Mouse (Mus musculus): ENCODE measurements at regions not wholly inside any gene's neighbourhood (a gene's known extent, or its start where the extent isn't known, plus 50 kb on each side); places are given as distances from the start of the nearest gene placed in this dataset.

DNA sequence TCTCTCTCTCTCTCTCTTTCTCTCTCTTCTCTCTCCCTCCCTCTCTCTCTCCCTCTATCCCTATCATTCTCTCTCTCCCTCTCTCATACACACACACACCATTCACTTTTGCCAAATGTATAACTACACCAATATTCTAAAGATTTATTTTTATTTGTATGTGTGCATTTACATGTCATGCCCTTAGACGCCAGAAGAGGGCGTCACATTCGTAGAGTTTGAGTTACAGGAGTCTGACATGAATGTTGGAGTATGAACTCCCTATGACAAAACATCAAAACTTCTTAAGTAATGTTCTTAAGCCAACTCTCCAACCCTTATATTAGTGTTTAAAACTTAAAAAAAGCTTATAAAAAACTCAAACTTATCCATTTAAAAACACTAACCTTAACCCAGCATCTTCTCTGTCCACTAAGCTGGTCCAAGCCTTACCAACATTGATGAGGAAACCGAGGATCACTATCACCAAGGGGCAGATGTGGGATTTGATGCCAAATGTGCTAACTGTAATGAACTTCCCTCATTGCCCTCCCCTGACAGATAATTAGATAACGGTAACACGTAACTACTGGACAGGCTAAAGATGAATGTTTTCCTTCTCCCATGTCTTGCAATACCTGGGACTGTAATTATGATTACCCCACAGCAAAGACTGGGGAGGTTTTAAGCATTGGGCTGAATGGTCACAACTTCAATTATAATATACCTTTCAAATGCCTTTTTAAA is 176.7 kb downstream of the Tm2d1 start:
- Histone ChIP-seq H3K9me3 (ENCODE audit: control insufficient read depth, low read depth, low read length) (no peaks in the 10 kb centered on the region), H3K27me3 (ENCODE audit: control insufficient read depth, insufficient read depth, low read length) (no peaks in the 10 kb centered on the region), H3K9ac (replicated peaks; ENCODE audit: low read depth, low read length) (no peak overlapping the region), H3K4me1 (ENCODE audit: control insufficient read depth, insufficient read depth, low read length) (no peaks in the 10 kb centered on the region), H3K4me2 (replicated peaks; ENCODE audit: low read depth, low read length) (no peak overlapping the region), H3K4me3 (ENCODE audit: low read depth, low read length) (no peak overlapping the region), H3K36me3 (ENCODE audit: control insufficient read depth, insufficient read depth, low read length) (no peaks in the 10 kb centered on the region), H3K27ac (ENCODE audit: low read length) (no peak overlapping the region)
- no peak for ATAC-seq (ENCODE audit: insufficient number of reproducible peaks, insufficient read depth, low FRiP score, low read depth)
- 47% methylated on average over 6 of the region's 6 CpGs for WGBS

DNA sequence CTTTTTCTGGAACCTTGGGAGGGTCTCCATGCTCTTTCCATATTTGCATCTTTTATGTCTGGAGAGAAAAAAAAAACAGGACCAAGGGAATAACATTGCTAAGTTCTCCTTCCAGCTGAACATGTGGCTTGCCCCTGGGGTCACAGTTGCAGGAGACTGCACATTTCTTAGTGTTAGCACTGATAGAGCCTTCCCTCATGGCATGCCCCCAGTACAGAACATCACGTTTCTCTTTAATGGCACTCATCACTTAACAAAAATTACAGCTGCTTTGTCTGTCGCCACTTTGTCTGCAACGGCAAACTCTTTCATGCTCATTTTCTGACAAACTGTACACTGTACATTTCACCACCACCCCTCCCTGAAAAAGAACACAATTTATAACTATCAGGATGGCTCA is 180.0 kb downstream of the Tm2d1 start:
- H3K9me3 ChIP-seq (ENCODE audit: control insufficient read depth, low read depth, low read length), result no peaks in the 10 kb centered on the region
- H3K27me3 ChIP-seq (ENCODE audit: control insufficient read depth, insufficient read depth, low read length), result no peaks in the 10 kb centered on the region
- no peak for ATAC-seq (ENCODE audit: insufficient number of reproducible peaks, insufficient read depth, low FRiP score, low read depth)
- no peaks in the 10 kb centered on the region for H3K36me3 ChIP-seq (ENCODE audit: control insufficient read depth, insufficient read depth, low read length)
- 60% methylated on average over 3 of the region's 3 CpGs for WGBS
- no peak overlapping the region for H3K4me3 ChIP-seq (ENCODE audit: low read depth, low read length)
- H3K4me1 ChIP-seq (ENCODE audit: control insufficient read depth, insufficient read depth, low read length), result no peaks in the 10 kb centered on the region
- no peak overlapping the region for H3K27ac ChIP-seq (ENCODE audit: low read length)
- no peak overlapping the region for H3K4me2 ChIP-seq (replicated peaks; ENCODE audit: low read depth, low read length)
- no peak overlapping the region for H3K9ac ChIP-seq (replicated peaks; ENCODE audit: low read depth, low read length)

DNA sequence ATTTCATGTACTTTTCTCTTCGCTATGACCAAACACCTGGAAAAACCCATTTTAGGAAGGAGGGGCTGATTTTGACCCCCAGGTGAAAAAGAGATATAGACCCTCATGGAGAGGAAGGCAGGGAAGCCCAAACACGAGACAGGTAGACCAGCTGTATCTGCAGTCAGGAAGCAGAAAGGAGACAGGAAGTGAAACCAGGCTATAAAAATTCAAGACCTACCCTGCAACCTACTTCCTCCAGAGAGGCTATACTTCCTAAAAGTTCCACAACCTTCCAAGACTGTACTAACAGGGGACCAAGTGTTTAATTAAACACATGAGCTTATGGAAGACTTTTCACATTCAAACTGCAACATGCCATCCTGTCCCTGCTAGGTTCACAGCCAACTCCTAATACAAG is 180.9 kb downstream of the Tm2d1 start:
- Histone ChIP-seq H3K4me1 (ENCODE audit: control insufficient read depth, insufficient read depth, low read length) (no peaks in the 10 kb centered on the region), H3K4me2 (replicated peaks; ENCODE audit: low read depth, low read length) (no peak overlapping the region)

DNA sequence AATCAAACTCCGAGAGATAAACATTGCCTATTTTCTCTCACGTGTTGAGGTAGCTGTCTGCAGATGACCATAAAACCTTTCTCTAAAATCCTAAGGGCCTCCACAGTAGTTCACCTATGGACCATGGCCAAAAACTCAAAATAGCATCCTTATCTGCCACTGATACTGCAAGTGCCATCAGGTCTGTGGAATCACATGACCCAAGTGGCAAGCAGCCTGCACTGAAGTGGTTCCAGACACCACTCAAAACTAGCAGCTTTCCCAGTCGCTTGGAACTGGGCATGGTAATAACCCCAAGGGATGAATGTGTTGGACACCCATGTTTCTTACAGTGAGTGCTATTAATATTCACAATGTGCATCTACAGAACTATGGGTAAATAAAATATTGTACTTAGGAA is 182.0 kb downstream of the Tm2d1 start:
- no peaks in the 10 kb centered on the region for H3K4me1 ChIP-seq (ENCODE audit: control insufficient read depth, insufficient read depth, low read length)
- H3K4me2 ChIP-seq (replicated peaks; ENCODE audit: low read depth, low read length), result no peak overlapping the region
- no peaks in the 10 kb centered on the region for H3K27me3 ChIP-seq (ENCODE audit: control insufficient read depth, insufficient read depth, low read length)
- WGBS, result 63% methylated on average over 3 of the region's 3 CpGs
- H3K36me3 ChIP-seq (ENCODE audit: control insufficient read depth, insufficient read depth, low read length), result no peaks in the 10 kb centered on the region
- H3K4me3 ChIP-seq (ENCODE audit: low read depth, low read length), result no peak overlapping the region
- ATAC-seq (ENCODE audit: insufficient number of reproducible peaks, insufficient read depth, low FRiP score, low read depth), result no peak
- H3K9ac ChIP-seq (replicated peaks; ENCODE audit: low read depth, low read length), result no peak overlapping the region
- H3K27ac ChIP-seq (ENCODE audit: low read length), result no peak overlapping the region
- no peaks in the 10 kb centered on the region for H3K9me3 ChIP-seq (ENCODE audit: control insufficient read depth, low read depth, low read length)

More for the DNA sequence above, 180.9 kb downstream of the Tm2d1 start:
- Histone ChIP-seq H3K27ac (ENCODE audit: low read length) (no peak overlapping the region), H3K9me3 (ENCODE audit: control insufficient read depth, low read depth, low read length) (no peaks in the 10 kb centered on the region), H3K36me3 (ENCODE audit: control insufficient read depth, insufficient read depth, low read length) (no peaks in the 10 kb centered on the region), H3K9ac (replicated peaks; ENCODE audit: low read depth, low read length) (no peak overlapping the region), H3K4me3 (ENCODE audit: low read depth, low read length) (no peak overlapping the region), H3K27me3 (ENCODE audit: control insufficient read depth, insufficient read depth, low read length) (no peaks in the 10 kb centered on the region)
- 85% methylated on average over 2 of the region's 2 CpGs for WGBS
- ATAC-seq (ENCODE audit: insufficient number of reproducible peaks, insufficient read depth, low FRiP score, low read depth), result no peak

DNA sequence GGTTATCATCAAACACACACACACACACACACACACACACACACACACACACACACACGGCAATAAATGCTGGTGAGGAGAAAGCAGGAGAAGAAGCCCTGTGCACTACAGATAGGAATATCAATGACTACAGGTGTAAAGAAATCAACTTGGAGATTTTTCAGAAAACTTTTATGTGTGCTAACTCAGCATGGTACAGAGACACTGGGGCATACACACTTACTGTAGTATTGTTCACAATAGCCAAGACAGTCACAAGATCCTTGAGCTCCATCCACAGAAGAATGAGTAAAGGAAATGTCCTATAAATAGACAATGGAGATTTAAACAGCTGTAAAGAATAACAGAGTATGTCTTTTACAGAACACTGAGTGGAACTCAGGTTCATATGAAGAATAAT is 182.4 kb downstream of the Tm2d1 start:
- WGBS, result 69% methylated on average over 1 of the region's 1 CpGs
- Histone ChIP-seq H3K9me3 (ENCODE audit: control insufficient read depth, low read depth, low read length) (no peaks in the 10 kb centered on the region), H3K9ac (replicated peaks; ENCODE audit: low read depth, low read length) (no peak overlapping the region), H3K27ac (ENCODE audit: low read length) (no peak overlapping the region), H3K4me1 (ENCODE audit: control insufficient read depth, insufficient read depth, low read length) (no peaks in the 10 kb centered on the region), H3K4me3 (ENCODE audit: low read depth, low read length) (no peak overlapping the region), H3K4me2 (replicated peaks; ENCODE audit: low read depth, low read length) (no peak overlapping the region), H3K36me3 (ENCODE audit: control insufficient read depth, insufficient read depth, low read length) (no peaks in the 10 kb centered on the region), H3K27me3 (ENCODE audit: control insufficient read depth, insufficient read depth, low read length) (no peaks in the 10 kb centered on the region)
- no peak for ATAC-seq (ENCODE audit: insufficient number of reproducible peaks, insufficient read depth, low FRiP score, low read depth)

DNA sequence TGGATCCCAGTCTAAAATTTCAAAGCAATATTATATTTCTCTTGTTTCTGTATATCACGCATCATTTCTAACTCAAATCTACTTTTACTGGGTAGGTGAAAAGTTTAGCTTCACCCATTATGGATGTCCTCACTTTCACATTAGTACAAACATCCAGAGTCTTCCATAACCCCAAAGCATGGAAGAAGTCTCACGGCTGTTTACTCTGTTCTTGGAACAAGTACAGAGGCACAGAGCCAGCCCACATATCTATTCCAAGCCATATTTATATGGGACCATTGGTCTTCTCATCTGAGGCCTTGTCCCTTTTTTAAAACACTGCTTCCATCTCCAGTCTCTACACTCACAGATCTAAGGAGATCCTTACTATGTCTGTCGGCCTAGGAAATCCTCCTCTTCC is 192.8 kb downstream of the Tm2d1 start:
- H3K4me1 ChIP-seq (ENCODE audit: control insufficient read depth, insufficient read depth, low read length), result no peaks in the 10 kb centered on the region
- H3K9me3 ChIP-seq (ENCODE audit: control insufficient read depth, low read depth, low read length), result no peaks in the 10 kb centered on the region
- 66% methylated on average over 3 of the region's 3 CpGs for WGBS
- no peak overlapping the region for H3K9ac ChIP-seq (replicated peaks; ENCODE audit: low read depth, low read length)
- H3K4me2 ChIP-seq (replicated peaks; ENCODE audit: low read depth, low read length), result no peak overlapping the region
- H3K27ac ChIP-seq (ENCODE audit: low read length), result 0 out of 2 replicates have a peak overlapping the region, but pooled peaks have one; percentile 15
- no peaks in the 10 kb centered on the region for H3K27me3 ChIP-seq (ENCODE audit: control insufficient read depth, insufficient read depth, low read length)
- no peaks in the 10 kb centered on the region for H3K36me3 ChIP-seq (ENCODE audit: control insufficient read depth, insufficient read depth, low read length)
- H3K4me3 ChIP-seq (ENCODE audit: low read depth, low read length), result no peak overlapping the region
- no peak for ATAC-seq (ENCODE audit: insufficient number of reproducible peaks, insufficient read depth, low FRiP score, low read depth)

DNA sequence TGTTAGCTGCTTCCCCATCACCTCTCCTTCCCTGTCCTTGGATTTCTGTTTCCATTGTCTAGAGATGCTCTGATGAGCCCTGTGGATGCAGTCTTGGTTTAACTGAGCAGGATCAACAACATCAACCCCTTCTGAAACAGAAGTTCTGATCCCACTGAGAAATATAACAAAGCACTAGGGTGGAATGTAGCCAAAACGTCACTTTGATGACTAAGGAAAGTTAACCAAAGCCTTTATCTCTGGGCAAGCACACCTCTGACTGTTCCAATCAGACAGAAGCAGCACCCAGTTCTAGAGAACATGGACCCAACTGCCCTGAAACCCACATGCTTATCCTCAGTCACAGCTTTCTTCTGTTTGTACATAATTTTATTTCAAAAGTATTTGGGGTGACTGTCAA is 193.2 kb downstream of the Tm2d1 start:
- no peaks in the 10 kb centered on the region for H3K4me1 ChIP-seq (ENCODE audit: control insufficient read depth, insufficient read depth, low read length)
- no peak overlapping the region for H3K4me3 ChIP-seq (ENCODE audit: low read depth, low read length)
- H3K36me3 ChIP-seq (ENCODE audit: control insufficient read depth, insufficient read depth, low read length), result no peaks in the 10 kb centered on the region
- H3K9me3 ChIP-seq (ENCODE audit: control insufficient read depth, low read depth, low read length), result no peaks in the 10 kb centered on the region
- no peak for ATAC-seq (ENCODE audit: insufficient number of reproducible peaks, insufficient read depth, low FRiP score, low read depth)
- 0 out of 2 replicates have a peak overlapping the region, but pooled peaks have one; percentile 15 for H3K27ac ChIP-seq (ENCODE audit: low read length)
- WGBS, result 65% methylated on average over 1 of the region's 1 CpGs
- H3K9ac ChIP-seq (replicated peaks; ENCODE audit: low read depth, low read length), result no peak overlapping the region
- no peak overlapping the region for H3K4me2 ChIP-seq (replicated peaks; ENCODE audit: low read depth, low read length)
- H3K27me3 ChIP-seq (ENCODE audit: control insufficient read depth, insufficient read depth, low read length), result no peaks in the 10 kb centered on the region

DNA sequence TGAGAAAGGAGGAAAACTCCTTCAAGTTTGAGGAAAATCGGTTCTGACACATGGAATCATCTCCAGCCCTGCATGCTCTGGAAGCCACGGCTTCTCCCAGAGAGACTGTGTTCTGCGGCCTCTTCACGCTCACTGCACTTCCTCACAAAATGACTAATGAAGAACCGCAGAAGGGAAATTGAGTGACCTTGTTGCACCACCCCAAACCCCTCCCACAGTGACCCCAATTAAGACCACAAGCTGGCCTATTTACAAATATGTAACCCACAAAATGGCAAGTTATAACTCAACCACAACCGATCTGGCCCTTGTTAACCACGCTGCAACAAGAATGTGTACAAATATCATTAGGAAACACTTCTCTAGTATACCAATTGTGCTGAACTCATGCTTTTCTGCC is 194.2 kb downstream of the Tm2d1 start:
- no peak overlapping the region for H3K27ac ChIP-seq (ENCODE audit: low read length)
- H3K4me2 ChIP-seq (replicated peaks; ENCODE audit: low read depth, low read length), result no peak overlapping the region
- H3K9me3 ChIP-seq (ENCODE audit: control insufficient read depth, low read depth, low read length), result no peaks in the 10 kb centered on the region
- H3K36me3 ChIP-seq (ENCODE audit: control insufficient read depth, insufficient read depth, low read length), result no peaks in the 10 kb centered on the region
- H3K9ac ChIP-seq (replicated peaks; ENCODE audit: low read depth, low read length), result no peak overlapping the region
- WGBS, result 83% methylated on average over 7 of the region's 7 CpGs
- no peaks in the 10 kb centered on the region for H3K27me3 ChIP-seq (ENCODE audit: control insufficient read depth, insufficient read depth, low read length)
- ATAC-seq (ENCODE audit: insufficient number of reproducible peaks, insufficient read depth, low FRiP score, low read depth), result no peak
- no peaks in the 10 kb centered on the region for H3K4me1 ChIP-seq (ENCODE audit: control insufficient read depth, insufficient read depth, low read length)
- H3K4me3 ChIP-seq (ENCODE audit: low read depth, low read length), result no peak overlapping the region

DNA sequence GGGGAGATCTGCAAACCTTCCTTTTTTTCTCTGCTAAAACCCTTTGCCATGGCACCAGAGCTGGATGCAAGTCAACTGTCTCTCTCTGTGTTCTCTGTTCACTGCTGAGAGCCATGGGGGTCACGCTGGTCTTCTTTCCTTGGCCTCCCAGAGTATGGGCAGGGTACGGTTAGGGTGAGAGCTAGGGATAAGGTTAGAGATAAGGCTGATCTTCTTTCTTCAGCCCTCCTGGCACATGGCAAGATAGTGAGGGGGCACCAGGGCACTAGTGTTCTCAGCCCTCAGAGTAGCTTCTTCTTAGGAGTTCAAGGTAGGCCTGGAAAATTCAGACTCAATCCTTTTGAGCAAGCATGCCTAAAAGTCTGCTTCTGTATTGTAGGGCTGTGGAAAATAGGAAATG is 196.1 kb downstream of the Tm2d1 start:
- ATAC-seq (ENCODE audit: insufficient number of reproducible peaks, insufficient read depth, low FRiP score, low read depth), result no peak
- no peak overlapping the region for H3K9ac ChIP-seq (replicated peaks; ENCODE audit: low read depth, low read length)
- H3K9me3 ChIP-seq (ENCODE audit: control insufficient read depth, low read depth, low read length), result no peaks in the 10 kb centered on the region
- no peaks in the 10 kb centered on the region for H3K36me3 ChIP-seq (ENCODE audit: control insufficient read depth, insufficient read depth, low read length)
- H3K4me3 ChIP-seq (ENCODE audit: low read depth, low read length), result no peak overlapping the region
- H3K4me1 ChIP-seq (ENCODE audit: control insufficient read depth, insufficient read depth, low read length), result no peaks in the 10 kb centered on the region
- no peaks in the 10 kb centered on the region for H3K27me3 ChIP-seq (ENCODE audit: control insufficient read depth, insufficient read depth, low read length)
- no peak overlapping the region for H3K4me2 ChIP-seq (replicated peaks; ENCODE audit: low read depth, low read length)
- no peak overlapping the region for H3K27ac ChIP-seq (ENCODE audit: low read length)
- WGBS, result 88% methylated on average over 2 of the region's 2 CpGs
